In genomic region chr5:82346672-82347071, GRCm38 (mm10) we compare ENCODE assay signal across 8 mouse cellular contexts.
DNase-seq lines count a peak whose midpoint lies in the region; ATAC-seq lines count a peak whose summit lies in the region.

No protein-coding gene starts in this region.

- H3K36me3 ChIP-seq in kidney, embryonic 15.5 days = no peaks in the 10 kb centered on the region
- no peaks in the 10 kb centered on the region for H3K36me3 ChIP-seq in limb, embryonic 10.5 days

- no peak overlapping the region for H3K9ac ChIP-seq in kidney, embryonic 15.5 days

- H3K27me3 ChIP-seq in kidney, embryonic 15.5 days = no peaks in the 10 kb centered on the region
- no peaks in the 10 kb centered on the region for H3K27me3 ChIP-seq in limb, embryonic 10.5 days (ENCODE audit: low read depth, poor library complexity, severe bottlenecking)

- WGBS in kidney, embryonic 15.5 days = 8% methylated on average over 7 of the region's 7 CpGs
- WGBS in limb, embryonic 10.5 days = 14% methylated on average over 7 of the region's 7 CpGs

- no peak overlapping the region for H3K4me2 ChIP-seq in kidney, embryonic 15.5 days

- no peak overlapping the region for H3K4me3 ChIP-seq in kidney, embryonic 15.5 days (replicated peaks)
- no peak overlapping the region for H3K4me3 ChIP-seq in limb, embryonic 10.5 days

- H3K4me1 ChIP-seq in kidney, embryonic 15.5 days = no peaks in the 10 kb centered on the region
- 0 out of 2 replicates have a peak, but pooled peaks cover 2% of the 10 kb centered on the region for H3K4me1 ChIP-seq in limb, embryonic 10.5 days

- DNase-seq in kidney, adult 11 months = peak; percentile 2
- peak; percentile 30 for DNase-seq in cerebellum, adult 8-10 months
- DNase-seq in frontal cortex, adult 2 months (ENCODE audit: extremely low spot score in 1 of 2, low spot score in 1 of 2) = peak; percentile 31 to 91
- DNase-seq in kidney, adult 8-10 months = peak; percentile 4 to 30
- peak; percentile 58 for DNase-seq in limb, embryonic 10.5 days (ENCODE audit: low spot score)
- DNase-seq in retina, postnatal 1 day = peak; percentile 84

- no peak for ATAC-seq in kidney, embryonic 15.5 days (replicated peaks; ENCODE audit: low FRiP score)
- no peak for ATAC-seq in inflammation-experienced regulatory T-cells, adult 6 months

- H3K9me3 ChIP-seq in kidney, embryonic 15.5 days (replicated peaks) = no peaks in the 10 kb centered on the region
- H3K9me3 ChIP-seq in limb, embryonic 10.5 days (replicated peaks) = no peaks in the 10 kb centered on the region

- no peak overlapping the region for H3K27ac ChIP-seq in kidney, embryonic 15.5 days
- no peak overlapping the region for H3K27ac ChIP-seq in limb, embryonic 10.5 days

Comparison
In these comparisons a context has a peak if more than half of its experiments do, and no peak if none do; other contexts are left out.
1. DNase-seq: peak in every context shown above with its lines; median percentile 84 in retina, postnatal 1 day; 61 in frontal cortex, adult 2 months; 58 in limb, embryonic 10.5 days; 30 in cerebellum, adult 8-10 months; 17 in kidney, adult 8-10 months; 2 in kidney, adult 11 months.